Mouse (Mus musculus): ENCODE measurements around the gene Zfp646. TPM values are rescaled to one million over a fixed set of nuclear protein-coding genes. Genes with fewer than 3 reads are reported as not detected.

Zfp646 gene
- 33.7 and 53.9 TPM in 2 replicates for polyA plus RNA-seq (2012; ENCODE audit: low replicate concordance)

GRCm38 (mm10) chr7:127876041-127876466, at the start of gene Zfp646:
TSS of gene Zfp646 (plus strand) at chr7:127876221.

DNA sequence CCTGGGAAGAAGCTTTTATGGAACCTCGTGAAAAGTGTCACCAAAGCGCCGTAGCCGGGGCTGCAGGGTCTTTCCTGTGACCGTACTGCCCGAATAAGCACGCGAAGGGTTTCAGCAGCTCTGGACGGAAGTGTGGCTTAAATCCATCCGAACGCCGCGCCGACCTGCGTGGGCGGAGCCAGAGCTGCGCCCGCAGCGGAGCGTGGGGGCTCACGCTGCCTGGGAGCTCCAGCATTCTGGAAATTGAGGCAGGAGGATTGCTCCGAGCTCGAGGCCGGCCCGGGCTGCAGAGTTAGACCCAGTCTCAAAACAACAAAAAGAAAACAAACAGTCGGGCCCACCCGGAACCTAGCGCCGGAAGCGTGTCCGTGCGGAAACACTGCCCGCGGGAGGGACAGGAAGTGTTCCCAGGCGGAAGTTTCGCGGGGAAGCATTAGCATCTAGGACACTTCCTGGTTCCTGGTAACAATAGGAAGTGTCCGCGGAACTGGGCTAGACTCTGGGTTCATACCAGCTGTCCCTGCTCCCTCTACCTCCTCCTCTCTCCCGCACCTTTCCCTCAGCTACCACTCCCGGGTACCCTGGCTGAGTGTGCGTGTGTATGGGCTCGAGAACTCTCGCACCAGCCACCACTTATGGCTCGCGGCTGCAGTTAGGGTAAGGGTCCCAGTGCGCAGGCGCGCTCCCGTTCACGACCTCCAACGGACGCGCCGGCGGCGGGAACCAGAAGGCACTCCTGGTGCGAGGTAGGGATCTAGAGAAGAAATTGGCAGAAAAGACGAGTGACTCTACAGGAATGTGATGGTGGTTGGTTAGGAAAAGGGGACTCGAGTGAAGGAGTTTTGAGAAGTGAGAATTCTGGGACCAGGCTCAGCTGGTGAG, 687 bp downstream of the Zfp646 start, which contains the start of gene Zfp668:
TSS of gene Zfp668 (minus strand) at position 362 of the 882 bp plus-strand sequence.

DNA sequence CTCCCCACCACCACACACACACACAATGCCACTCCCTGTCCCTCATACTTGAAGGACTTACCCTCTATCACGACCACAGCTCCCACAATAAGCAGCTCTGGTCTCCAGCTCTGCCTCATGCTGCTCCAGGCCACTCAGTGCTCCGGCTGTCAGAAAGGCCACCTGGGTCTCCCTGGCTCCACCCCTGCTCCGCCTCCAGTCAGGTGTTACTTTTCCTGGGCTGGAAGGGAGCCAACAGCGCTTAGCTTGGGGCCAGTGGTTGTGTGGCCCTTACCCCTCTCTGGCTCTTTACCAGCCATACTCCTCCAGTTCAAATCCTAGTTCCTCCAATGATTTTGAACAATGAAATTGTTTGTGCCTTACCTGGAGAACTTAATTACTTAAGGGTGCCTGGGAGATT, 14.8 kb downstream of the Zfp646 start, which contains the start of gene Prss53:
TSS of gene Prss53 (minus strand) at position 173 of the 400 bp plus-strand sequence.

DNA sequence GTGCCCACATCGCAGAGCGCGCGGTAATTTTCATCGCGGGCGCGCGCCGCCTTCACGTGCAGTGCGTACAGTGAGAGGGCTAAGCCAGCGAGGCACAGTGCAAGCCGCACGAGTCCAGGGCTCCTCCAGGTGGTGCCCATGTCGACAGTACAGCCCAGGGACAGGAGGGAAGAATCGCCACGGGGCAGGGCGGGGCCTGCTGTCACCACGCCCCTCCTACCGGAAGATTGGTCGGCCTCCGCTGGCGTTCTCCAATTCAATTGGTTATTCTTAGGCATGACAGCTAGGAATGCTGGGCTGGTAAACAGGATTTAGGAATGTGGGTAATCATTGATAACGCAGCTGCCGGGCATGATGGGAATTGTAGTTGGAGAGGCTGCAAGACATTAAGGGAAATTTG, 19.4 kb downstream of the Zfp646 start, which contains the start of the genes Gm21974 and Vkorc1:
TSS of gene Gm21974 (minus strand) at position 13 of the 400 bp plus-strand sequence.
TSS of gene Vkorc1 (minus strand) at position 176 of the 400 bp plus-strand sequence.

GRCm38 (mm10) chr7:127903971-127904796, 28.2 kb downstream of the Zfp646 start, which contains the start of gene Bckdk:
TSS of gene Bckdk (plus strand) at chr7:127904082.

DNA sequence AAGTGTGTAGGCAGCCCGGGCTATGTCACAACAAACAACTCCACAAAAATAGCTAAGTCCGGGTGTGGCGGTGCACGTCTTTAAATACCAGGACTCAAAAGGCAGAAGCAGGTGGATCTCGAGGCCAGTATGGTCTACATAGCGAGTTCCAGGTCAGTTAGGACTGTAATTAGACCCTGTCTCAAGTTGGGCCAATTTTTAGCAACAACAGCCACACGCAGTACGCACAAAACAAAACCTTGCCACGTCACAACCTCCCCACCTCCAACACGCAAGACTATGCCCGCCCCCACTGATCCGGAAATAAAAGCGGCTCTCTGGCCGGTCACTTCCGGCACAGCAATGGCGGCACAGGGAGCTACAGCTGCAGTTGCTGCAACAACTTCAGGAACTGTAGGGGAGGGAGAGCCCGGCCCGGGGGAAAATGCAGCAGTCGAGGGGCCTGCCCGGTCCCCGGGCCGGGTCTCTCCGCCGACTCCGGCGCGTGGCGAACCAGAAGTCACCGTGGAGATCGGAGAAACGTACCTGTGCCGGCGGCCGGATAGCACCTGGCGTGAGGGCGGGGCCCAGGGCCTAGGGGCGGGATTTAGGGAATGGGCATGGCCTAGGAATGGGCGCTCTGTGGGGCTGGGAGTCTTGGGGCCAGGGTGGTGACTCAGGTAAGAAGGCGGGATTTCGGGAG, 36.3 kb downstream of the Zfp646 start, which contains the start of gene Kat8:
TSS of gene Kat8 (plus strand) at position 327 of the 682 bp plus-strand sequence.

DNA sequence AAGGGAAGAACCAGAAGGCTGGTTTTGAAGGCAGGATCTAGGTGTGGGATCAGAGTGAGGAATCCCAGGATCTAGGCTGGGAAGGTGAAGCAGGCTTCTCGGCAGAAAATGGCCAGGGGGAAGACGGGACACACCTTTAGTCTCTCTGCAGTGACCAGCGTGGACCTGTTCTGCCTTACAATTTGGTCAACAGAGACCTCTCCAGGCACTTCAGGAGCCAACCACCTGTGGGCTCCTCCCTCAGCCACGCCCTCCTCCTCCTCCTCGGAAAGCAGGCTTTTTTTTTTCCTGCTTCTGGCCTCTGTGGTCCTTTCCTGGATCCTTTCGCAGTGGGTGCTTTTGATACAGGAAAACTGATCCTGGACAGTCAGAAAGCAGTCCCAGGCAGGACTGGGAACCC, 53.9 kb downstream of the Zfp646 start, which contains the start of gene Prss8:
TSS of gene Prss8 (minus strand) at position 182 of the 400 bp plus-strand sequence.

Other genes starting within 250 kb of the Zfp646 start
- 238 and 564 TPM in 2 replicates for gene Bcl7c, start 167.3 kb upstream of the Zfp646 start, polyA plus RNA-seq (2012; ENCODE audit: low replicate concordance)
- 0.25 TPM in 1 of 2 replicates, not detected in the other for gene Ctf1, start 163.5 kb upstream of the Zfp646 start, polyA plus RNA-seq (2012; ENCODE audit: low replicate concordance)
- not detected in 2 replicates for gene Ctf2, start 144.1 kb upstream of the Zfp646 start, polyA plus RNA-seq (2012; ENCODE audit: low replicate concordance)
- gene Fbxl19, start 131.7 kb upstream of the Zfp646 start, polyA plus RNA-seq (2012; ENCODE audit: low replicate concordance), result 26.7 and 56.3 TPM in 2 replicates
- 46.3 and 124 TPM in 2 replicates for gene Orai3, start 106.4 kb upstream of the Zfp646 start, polyA plus RNA-seq (2012; ENCODE audit: low replicate concordance)
- gene Setd1a, start 99.6 kb upstream of the Zfp646 start, polyA plus RNA-seq (2012; ENCODE audit: low replicate concordance), result 61.8 and 82.0 TPM in 2 replicates
- 7.0 TPM in 1 of 2 replicates, not detected in the other for gene Gm49388, start 90.6 kb upstream of the Zfp646 start, polyA plus RNA-seq (2012; ENCODE audit: low replicate concordance)
- 0.94 and 7.6 TPM in 2 replicates for gene Hsd3b7, start 75.6 kb upstream of the Zfp646 start, polyA plus RNA-seq (2012; ENCODE audit: low replicate concordance)
- gene Stx4a, start 51.9 kb upstream of the Zfp646 start, polyA plus RNA-seq (2012; ENCODE audit: low replicate concordance), result 86.0 and 101 TPM in 2 replicates
- gene Stx1b, start 51.7 kb upstream of the Zfp646 start, polyA plus RNA-seq (2012; ENCODE audit: low replicate concordance), result 0.03 and 0.11 TPM in 2 replicates
- 25.3 and 26.3 TPM in 2 replicates for gene Zfp668, start 607 bp downstream of the Zfp646 start, polyA plus RNA-seq (2012; ENCODE audit: low replicate concordance)
- 0.82 and 1.2 TPM in 2 replicates for gene Prss53, start 14.7 kb downstream of the Zfp646 start, polyA plus RNA-seq (2012; ENCODE audit: low replicate concordance)
- not detected in 2 replicates for gene Gm21974, start 19.2 kb downstream of the Zfp646 start, polyA plus RNA-seq (2012; ENCODE audit: low replicate concordance)
- 7.0 and 14.6 TPM in 2 replicates for gene Vkorc1, start 19.4 kb downstream of the Zfp646 start, polyA plus RNA-seq (2012; ENCODE audit: low replicate concordance)
- 76.6 and 120 TPM in 2 replicates for gene Bckdk, start 27.9 kb downstream of the Zfp646 start, polyA plus RNA-seq (2012; ENCODE audit: low replicate concordance)
- gene Kat8, start 36.3 kb downstream of the Zfp646 start, polyA plus RNA-seq (2012; ENCODE audit: low replicate concordance), result 5.5 and 8.5 TPM in 2 replicates
- gene Prss8, start 53.9 kb downstream of the Zfp646 start, polyA plus RNA-seq (2012; ENCODE audit: low replicate concordance), result 0.07 and 0.15 TPM in 2 replicates
- 3.6 and 6.7 TPM in 2 replicates for gene Prss36, start 70.5 kb downstream of the Zfp646 start, polyA plus RNA-seq (2012; ENCODE audit: low replicate concordance)
- gene Fus, start 91.2 kb downstream of the Zfp646 start, polyA plus RNA-seq (2012; ENCODE audit: low replicate concordance), result 277 and 346 TPM in 2 replicates
- gene Pycard, start 117.6 kb downstream of the Zfp646 start, polyA plus RNA-seq (2012; ENCODE audit: low replicate concordance), result 8.6 and 9.0 TPM in 2 replicates
- 0.35 and 1.2 TPM in 2 replicates for gene Trim72, start 127.7 kb downstream of the Zfp646 start, polyA plus RNA-seq (2012; ENCODE audit: low replicate concordance)
- gene Itgam, start 186.4 kb downstream of the Zfp646 start, polyA plus RNA-seq (2012; ENCODE audit: low replicate concordance), result 16.1 and 24.0 TPM in 2 replicates
- 0.16 and 1.5 TPM in 2 replicates for gene Gm49368, start 186.5 kb downstream of the Zfp646 start, polyA plus RNA-seq (2012; ENCODE audit: low replicate concordance)

Measured in hematopoietic multipotent progenitor cell, adult 10-12 weeks (in vitro differentiated cells).